Mouse (Mus musculus) forebrain, postnatal 0 days (tissue): Measurements from ENCODE around the gene Kcnk3. TPM values are rescaled to one million over a fixed set of nuclear protein-coding genes. Genes with fewer than 3 reads are reported as not detected.

Experiments
- ATAC-seq: fragments of 200-750 bp; cut with Nextera tagmentation; 2 replicates; pipeline ENCODE4 v1.8.0; 2017; ENCODE audit warnings: mild to moderate bottlenecking, moderate library complexity
- DNase-seq: peaks from one replicate; pipeline ENCODE4 v3.0.0-alpha.2; 2015
- H3K27ac ChIP-seq: fragments of 300-500 bp; sonication (generic); 2 replicates; pipeline ENCODE4 v1.5.1; 2014; ENCODE audit warnings: low read depth, mild to moderate bottlenecking, antibody characterized with exemption, low read length, moderate library complexity, mixed read lengths
- H3K27me3 ChIP-seq: fragments of 300-500 bp; sonication (generic); 2 replicates; pipeline ENCODE4 v1.6.1; 2014; ENCODE audit warnings: mild to moderate bottlenecking, low read length, mixed read lengths; ENCODE audit not compliant: insufficient read depth
- H3K36me3 ChIP-seq: fragments of 300-500 bp; sonication (generic); 2 replicates; pipeline ENCODE4 v1.6.1; 2014; ENCODE audit warnings: mild to moderate bottlenecking, moderate library complexity; ENCODE audit not compliant: insufficient read depth
- H3K4me1 ChIP-seq: fragments of 300-500 bp; sonication (generic); 2 replicates; pipeline ENCODE4 v1.6.1; 2014; ENCODE audit warnings: antibody characterized with exemption; ENCODE audit not compliant: insufficient read depth
- H3K4me2 ChIP-seq: fragments of 300-500 bp; sonication (generic); 2 replicates; pipeline ENCODE4 v1.6.1; 2014; ENCODE audit warnings: low read depth, mild to moderate bottlenecking, moderate library complexity
- H3K4me3 ChIP-seq: fragments of 300-500 bp; sonication (generic); 2 replicates; pipeline ENCODE4 v1.5.1; 2014; ENCODE audit warnings: low read depth, low read length, mixed read lengths
- H3K9ac ChIP-seq: fragments of 300-500 bp; sonication (generic); 2 replicates; pipeline ENCODE4 v1.6.1; 2014; ENCODE audit warnings: mild to moderate bottlenecking
- H3K9me3 ChIP-seq: fragments of 300-500 bp; sonication (generic); 2 replicates; pipeline ENCODE4 v1.6.1; 2016; ENCODE audit warnings: low read length
- CTCF ChIP-seq: sonication (generic); IDR thresholded peaks from 2 replicates; pipeline ENCODE4 v1.5.1; 2016; ENCODE audit warnings: antibody characterized with exemption, control low read depth, low read depth
- WGBS: fragments of 180-500 bp; shearing (Covaris S2); extraction: QIAGEN DNeasy Blood & Tissue Kit; methylation state at CpG from one replicate; pipeline ENCODE4 v1.1.7; 2014; 5-methylcytosine and 5-hydroxymethylcytosine counted together
- polyA plus RNA-seq: library from polyadenylated mRNA; unstranded; fragments of >200 nt; fragmentation: Nextera tagmentation; extraction: Ambion mirVana; gene quantifications from 2 replicates; pipeline ENCODE4 v1.2.1, GENCODE M21; 2015
- total RNA-seq: library from RNA; depleted of rRNA; stranded (reverse); fragments of >200 nt; gene quantifications from 2 replicates; pipeline ENCODE4 v1.2.3, GENCODE M21; 2014; rRNA removed

Gene Kcnk3
- 10.8 and 13.1 TPM in 2 replicates for total RNA-seq
- 6.4 and 7.0 TPM in 2 replicates for polyA plus RNA-seq

- peaks cover 5% of the 10 kb centered on the region; the same call in 1 of the 2 replicates for H3K27me3 ChIP-seq
- no peak for TF ChIP-seq CTCF
- H3K9me3 ChIP-seq, result no peaks in the 10 kb centered on the region
- peak within 1 kb of the TSS; percentile 67 for H3K4me3 ChIP-seq
- under 1% methylated on average over 24 of the region's 54 CpGs for WGBS
- H3K36me3 ChIP-seq, result no peaks in the 10 kb centered on the region
- peak within 1 kb of the TSS; percentile 78 for H3K9ac ChIP-seq
- peak; percentile 72 for ATAC-seq
- peak within 1 kb of the TSS; percentile 74 for H3K27ac ChIP-seq
- peak; percentile 47 for DNase-seq
- peak within 1 kb of the TSS; percentile 96 for H3K4me2 ChIP-seq
- H3K4me1 ChIP-seq, result no peaks in the 10 kb centered on the region
These were observed at the start of gene Kcnk3 for GRCm38 (mm10) chr5:30587681-30588300. Gene Kcnk3 (plus strand): TSS chr5:30588170.

- no peak for DNase-seq
- ATAC-seq, result no peak
- no peaks in the 10 kb centered on the region for H3K9me3 ChIP-seq
- no peaks in the 10 kb centered on the region for H3K4me1 ChIP-seq
- no peak within 1 kb of the TSS for H3K9ac ChIP-seq
- no peak within 1 kb of the TSS for H3K4me3 ChIP-seq
- TF ChIP-seq CTCF, result no peak
- no peaks in the 10 kb centered on the region for H3K36me3 ChIP-seq
- WGBS, result 42% methylated on average over 2 of the region's 2 CpGs
- no peaks in the 10 kb centered on the region for H3K27me3 ChIP-seq
- H3K27ac ChIP-seq, result no peak within 1 kb of the TSS
- H3K4me2 ChIP-seq, result no peak within 1 kb of the TSS
These were observed 42.3 kb upstream of the Kcnk3 start, which contains the start of gene Cib4 for GRCm38 (mm10) chr5:30545698-30546097. Gene Cib4 (minus strand): TSS chr5:30545836.

GRCm38 (mm10) chr5:30548681-30549080 lies 39.3 kb upstream of the Kcnk3 start:
- TF ChIP-seq CTCF, result no peak
- H3K36me3 ChIP-seq, result no peaks in the 10 kb centered on the region

GRCm38 (mm10) chr5:30550334-30551021 lies 37.5 kb upstream of the Kcnk3 start:
- DNase-seq (peak; percentile 63), ATAC-seq (peak; percentile 86)
- WGBS, result 52% methylated on average over 9 of the region's 9 CpGs
- Histone ChIP-seq H3K27me3 (no peaks in the 10 kb centered on the region), H3K36me3 (no peaks in the 10 kb centered on the region), H3K4me3 (no peak overlapping the region), H3K9me3 (no peaks in the 10 kb centered on the region), H3K4me2 (no peak overlapping the region), H3K4me1 (no peaks in the 10 kb centered on the region), H3K9ac (no peak overlapping the region), H3K27ac (no peak overlapping the region)
- TF ChIP-seq CTCF, result no peak; the same call in 1 of the 2 replicates

More at GRCm38 (mm10) chr5:30548681-30549080, 39.3 kb upstream of the Kcnk3 start:
- Histone ChIP-seq H3K9ac (no peak overlapping the region), H3K4me2 (no peak overlapping the region), H3K27me3 (no peaks in the 10 kb centered on the region), H3K9me3 (no peaks in the 10 kb centered on the region), H3K4me3 (no peak overlapping the region), H3K27ac (no peak overlapping the region), H3K4me1 (no peaks in the 10 kb centered on the region)
- 44% methylated on average over 2 of the region's 2 CpGs for WGBS
- DNase-seq (no peak), ATAC-seq (no peak)

- ATAC-seq, result no peak
- H3K4me1 ChIP-seq, result no peaks in the 10 kb centered on the region
- H3K27ac ChIP-seq, result no peak overlapping the region
- no peaks in the 10 kb centered on the region for H3K27me3 ChIP-seq
- TF ChIP-seq CTCF, result no peak
- WGBS, result 80% methylated on average over 8 of the region's 8 CpGs
- H3K4me2 ChIP-seq, result no peak overlapping the region
- H3K36me3 ChIP-seq, result no peaks in the 10 kb centered on the region
- H3K9ac ChIP-seq, result no peak overlapping the region
- no peak for DNase-seq
- H3K4me3 ChIP-seq, result no peak overlapping the region
- no peaks in the 10 kb centered on the region for H3K9me3 ChIP-seq
These were observed 36.8 kb upstream of the Kcnk3 start for GRCm38 (mm10) chr5:30551022-30551638.

GRCm38 (mm10) chr5:30552006-30552405 lies 36.0 kb upstream of the Kcnk3 start:
- Histone ChIP-seq H3K36me3 (no peaks in the 10 kb centered on the region), H3K27ac (no peak overlapping the region), H3K9ac (no peak overlapping the region), H3K4me1 (no peaks in the 10 kb centered on the region), H3K4me3 (no peak overlapping the region), H3K4me2 (no peak overlapping the region), H3K9me3 (no peaks in the 10 kb centered on the region), H3K27me3 (no peaks in the 10 kb centered on the region)
- ATAC-seq, result no peak
- no peak for DNase-seq
- 76% methylated on average over 6 of the region's 6 CpGs for WGBS
- TF ChIP-seq CTCF, result no peak

GRCm38 (mm10) chr5:30553936-30554335 lies 34.0 kb upstream of the Kcnk3 start:
- Histone ChIP-seq H3K27ac (no peak overlapping the region), H3K4me3 (no peak overlapping the region), H3K4me1 (no peaks in the 10 kb centered on the region), H3K9me3 (no peaks in the 10 kb centered on the region), H3K9ac (no peak overlapping the region), H3K4me2 (no peak overlapping the region), H3K27me3 (no peaks in the 10 kb centered on the region), H3K36me3 (no peaks in the 10 kb centered on the region)
- no peak for TF ChIP-seq CTCF
- WGBS, result 84% methylated on average over 13 of the region's 13 CpGs
- ATAC-seq (no peak), DNase-seq (no peak)
